Mouse (Mus musculus): ENCODE data around the gene Hsd17b3.

DNA sequence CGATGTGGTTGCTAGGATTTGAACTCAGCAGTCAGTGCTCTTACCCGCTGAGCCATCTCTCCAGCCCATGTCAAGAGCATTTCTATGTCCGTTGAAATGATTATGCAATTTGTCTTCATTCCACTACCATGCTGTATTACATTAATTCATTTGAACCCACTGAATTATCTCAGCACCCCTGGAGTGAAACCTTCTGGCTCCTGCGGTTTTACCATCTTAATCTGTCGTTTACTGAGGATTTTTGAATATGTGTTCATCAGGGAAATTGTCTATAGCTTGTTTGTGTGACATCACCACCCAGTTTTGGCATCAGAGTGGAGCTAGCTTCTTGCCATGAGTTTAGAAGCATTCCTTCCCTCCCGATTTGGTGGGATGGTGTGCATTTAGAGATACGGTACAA is 2.0 kb upstream of the Hsd17b3 start:
- TF ChIP-seq CEBPB (IDR thresholded peaks at IDR 0.05; ENCODE audit: insufficient read depth, poor library complexity, severe bottlenecking) (no peak), POLR2AphosphoS2 (IDR thresholded peaks at IDR 0.05; ENCODE audit: insufficient read length, low read depth) (no peak), MAX (IDR thresholded peaks at IDR 0.05; ENCODE audit: low read depth) (no peak), POLR2A (IDR thresholded peaks at IDR 0.05; ENCODE audit: insufficient read length, low read depth) (no peak), TCF12 (IDR thresholded peaks at IDR 0.05; ENCODE audit: insufficient read depth, poor library complexity, severe bottlenecking) (no peak), USF1 (IDR thresholded peaks at IDR 0.05; ENCODE audit: low read depth) (no peak), E2F4 (IDR thresholded peaks at IDR 0.05; ENCODE audit: insufficient read depth) (no peak), SRF (IDR thresholded peaks at IDR 0.05; ENCODE audit: control insufficient read depth, insufficient read length, low read depth) (no peak), MYOG (IDR thresholded peaks at IDR 0.05; ENCODE audit: control insufficient read depth in 1 of 3, insufficient read depth in 1 of 3, insufficient read length in 2 of 3, low read depth in 2 of 3) (no peak), MYOD1 (IDR thresholded peaks at IDR 0.05; ENCODE audit: control insufficient read depth in 1 of 3, insufficient read length in 2 of 3, low read depth in 2 of 3) (no peak), TCF3 (IDR thresholded peaks at IDR 0.05; ENCODE audit: insufficient read length, low read depth) (no peak)

All from myocyte (in vitro differentiated cells).